Mouse (Mus musculus) hindbrain, embryonic 16.5 days (tissue): ENCODE data around the gene Cep128. TPM values are rescaled to one million over a fixed set of nuclear protein-coding genes. Genes with fewer than 3 reads are reported as not detected.
A peak's percentile ranks its signal among the peaks of the same experiment; 100 is the strongest.

ENCODE experiments used
- ATAC-seq: fragments of 200-750 bp; cut with Nextera tagmentation; 2 replicates; pipeline ENCODE4 v1.8.0; 2017; ENCODE audit warnings: moderate TSS enrichment, moderate library complexity
- H3K27ac ChIP-seq: fragments of 300-500 bp; sonication (generic); 2 replicates; pipeline ENCODE4 v1.5.1; 2014; ENCODE audit warnings: low read depth, mild to moderate bottlenecking, control low read depth, low read length, moderate library complexity
- H3K27me3 ChIP-seq: fragments of 300-500 bp; sonication (generic); replicated peaks from 2 replicates; pipeline ENCODE4 v1.6.1; 2014; ENCODE audit warnings: low read length; ENCODE audit not compliant: control insufficient read depth, insufficient read depth
- H3K36me3 ChIP-seq: fragments of 300-500 bp; sonication (generic); 2 replicates; pipeline ENCODE4 v1.6.1; 2014; ENCODE audit warnings: mild to moderate bottlenecking, low read length, moderate library complexity, mixed read lengths; ENCODE audit not compliant: control insufficient read depth, insufficient read depth
- H3K4me1 ChIP-seq: fragments of 300-500 bp; sonication (generic); 2 replicates; pipeline ENCODE4 v1.6.1; 2014; ENCODE audit warnings: low read depth, low read length; ENCODE audit not compliant: control insufficient read depth, insufficient read depth
- H3K4me2 ChIP-seq: fragments of 300-500 bp; sonication (generic); 2 replicates; pipeline ENCODE4 v1.6.1; 2014; ENCODE audit warnings: mild to moderate bottlenecking, low read length, control low read depth, moderate library complexity
- H3K4me3 ChIP-seq: fragments of 300-500 bp; sonication (generic); 2 replicates; pipeline ENCODE4 v1.5.1; 2014; ENCODE audit warnings: mild to moderate bottlenecking, low read length, control low read depth, moderate library complexity
- H3K9ac ChIP-seq: fragments of 300-500 bp; sonication (generic); 2 replicates; pipeline ENCODE4 v1.6.1; 2014; ENCODE audit warnings: low read depth, mild to moderate bottlenecking, control low read depth, low read length, moderate library complexity
- H3K9me3 ChIP-seq: fragments of 300-500 bp; sonication (generic); 2 replicates; pipeline ENCODE4 v1.6.1; 2014; ENCODE audit warnings: mild to moderate bottlenecking, low read length, moderate library complexity; ENCODE audit not compliant: control insufficient read depth
- WGBS: fragments of 180-500 bp; shearing (Covaris S2); extraction: QIAGEN DNeasy Blood & Tissue Kit; methylation state at CpG from one replicate; pipeline ENCODE4 v1.1.7; 2014; 5-methylcytosine and 5-hydroxymethylcytosine counted together
- polyA plus RNA-seq: library from polyadenylated mRNA; unstranded; fragments of >200 nt; fragmentation: Nextera tagmentation; extraction: Ambion mirVana; gene quantifications from 2 replicates; pipeline ENCODE4 v1.2.1, GENCODE M21; 2015

The Cep128 gene
- polyA plus RNA-seq, 1 experiment from 2014 or later, result 4.7 TPM

DNA sequence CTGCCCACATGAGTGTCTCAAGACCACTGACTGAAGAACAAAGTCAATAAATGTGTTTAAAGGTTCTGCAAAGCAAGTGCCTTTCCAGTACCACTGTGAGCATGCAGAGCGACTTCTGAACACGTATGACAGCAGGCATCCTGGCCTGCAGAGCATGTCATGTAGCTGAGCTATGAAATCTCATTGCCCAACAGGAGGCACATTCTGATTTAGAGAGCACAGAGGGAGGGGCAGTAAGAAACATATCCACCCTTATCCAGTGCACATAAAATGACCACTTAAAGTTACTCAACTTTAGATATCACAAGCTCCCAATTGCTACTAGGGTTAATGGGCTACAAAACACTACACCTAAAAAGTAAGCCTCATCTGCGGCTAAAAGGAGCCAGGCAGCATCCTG, 88.8 kb downstream of the Cep128 start:
- Histone ChIP-seq H3K27ac (no peak overlapping the region), H3K4me3 (no peak overlapping the region), H3K4me1 (no peaks in the 10 kb centered on the region; the same call in 1 of the 2 replicates), H3K27me3 (no peaks in the 10 kb centered on the region), H3K9ac (no peak overlapping the region), H3K9me3 (no peaks in the 10 kb centered on the region), H3K4me2 (no peak overlapping the region), H3K36me3 (no peaks in the 10 kb centered on the region)
- ATAC-seq, result no peak
- WGBS, result 75% methylated on average over 3 of the region's 3 CpGs

DNA sequence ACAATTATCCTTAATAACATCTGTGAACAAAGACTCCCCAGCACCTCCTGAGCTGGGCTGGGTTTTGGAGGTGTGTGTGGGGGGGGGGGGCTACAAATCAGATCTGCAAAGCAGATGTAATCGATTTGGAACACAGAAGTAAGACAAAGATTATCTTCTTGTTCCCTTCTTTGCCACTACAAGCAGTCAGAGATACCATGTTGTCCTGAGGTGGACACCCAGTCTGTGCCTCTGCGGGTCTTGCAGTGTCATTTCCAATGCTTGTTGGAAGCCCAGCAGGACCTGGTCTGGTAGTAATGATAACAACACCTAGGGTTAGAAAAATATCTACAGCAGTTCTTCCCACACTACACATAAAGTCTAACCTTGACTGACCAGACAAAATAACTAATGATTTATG, 110.3 kb downstream of the Cep128 start:
- 96% methylated on average over 2 of the region's 2 CpGs for WGBS

GRCm38 (mm10) chr12:91269634-91270033, 114.6 kb downstream of the Cep128 start:
- Histone ChIP-seq H3K27me3 (no peaks in the 10 kb centered on the region), H3K9ac (no peak overlapping the region), H3K9me3 (no peaks in the 10 kb centered on the region), H3K36me3 (no peaks in the 10 kb centered on the region), H3K27ac (no peak overlapping the region), H3K4me2 (no peak overlapping the region), H3K4me1 (peaks cover 4% of the 10 kb centered on the region), H3K4me3 (no peak overlapping the region)
- WGBS, result 98% methylated on average over 2 of the region's 2 CpGs
- ATAC-seq, result no peak

More for the DNA sequence above, 110.3 kb downstream of the Cep128 start:
- Histone ChIP-seq H3K9me3 (no peaks in the 10 kb centered on the region), H3K4me3 (no peak overlapping the region), H3K4me1 (no peaks in the 10 kb centered on the region), H3K27ac (no peak overlapping the region), H3K27me3 (no peaks in the 10 kb centered on the region), H3K4me2 (no peak overlapping the region), H3K9ac (no peak overlapping the region), H3K36me3 (no peaks in the 10 kb centered on the region)
- no peak for ATAC-seq

DNA sequence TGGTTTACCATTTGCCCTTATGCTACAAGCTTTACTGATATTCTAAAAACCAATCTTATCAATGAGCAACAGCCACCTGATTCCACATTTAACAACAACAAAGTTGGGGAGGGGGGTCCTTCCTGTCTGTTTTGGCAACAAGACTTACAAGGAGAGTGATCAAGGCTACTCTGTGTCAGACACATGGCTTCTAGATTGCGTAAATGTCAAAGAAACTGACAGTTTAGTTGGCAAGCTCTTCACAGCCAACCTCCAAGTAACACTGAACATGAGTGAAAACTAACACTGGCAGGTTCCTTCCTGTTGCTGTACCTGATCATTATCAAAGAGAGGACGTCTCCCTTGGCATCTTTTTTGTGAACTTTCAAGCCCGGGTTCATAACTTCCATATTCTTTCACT, 115.2 kb downstream of the Cep128 start:
- H3K9ac ChIP-seq, result no peak overlapping the region
- H3K4me1 ChIP-seq, result peaks cover 4% of the 10 kb centered on the region
- no peaks in the 10 kb centered on the region for H3K36me3 ChIP-seq
- no peak overlapping the region for H3K27ac ChIP-seq
- no peak overlapping the region for H3K4me2 ChIP-seq
- WGBS, result 92% methylated on average over 3 of the region's 3 CpGs
- H3K27me3 ChIP-seq, result no peaks in the 10 kb centered on the region
- H3K9me3 ChIP-seq, result no peaks in the 10 kb centered on the region
- ATAC-seq, result no peak
- H3K4me3 ChIP-seq, result no peak overlapping the region

- H3K4me2 ChIP-seq, result no peak overlapping the region
- H3K9me3 ChIP-seq, result no peaks in the 10 kb centered on the region
- no peaks in the 10 kb centered on the region for H3K36me3 ChIP-seq
- WGBS, result 71% methylated on average over 2 of the region's 2 CpGs
- no peak overlapping the region for H3K9ac ChIP-seq
- no peak overlapping the region for H3K27ac ChIP-seq
- no peak for ATAC-seq
- no peaks in the 10 kb centered on the region for H3K27me3 ChIP-seq
- no peak overlapping the region for H3K4me3 ChIP-seq
- peaks cover 4% of the 10 kb centered on the region for H3K4me1 ChIP-seq
These were observed 118.2 kb downstream of the Cep128 start for GRCm38 (mm10) chr12:91266014-91266413.

- Histone ChIP-seq H3K4me3 (no peak overlapping the region), H3K27ac (no peak overlapping the region), H3K9ac (peak overlapping the region; percentile 9; the same call in 1 of the 2 replicates), H3K4me2 (no peak overlapping the region), H3K27me3 (no peaks in the 10 kb centered on the region), H3K9me3 (no peaks in the 10 kb centered on the region), H3K36me3 (no peaks in the 10 kb centered on the region), H3K4me1 (peaks cover 4% of the 10 kb centered on the region)
- WGBS, result 17% methylated on average over 5 of the region's 5 CpGs
- ATAC-seq, result peak; percentile 68
These were observed 118.7 kb downstream of the Cep128 start for GRCm38 (mm10) chr12:91265462-91265861.

DNA sequence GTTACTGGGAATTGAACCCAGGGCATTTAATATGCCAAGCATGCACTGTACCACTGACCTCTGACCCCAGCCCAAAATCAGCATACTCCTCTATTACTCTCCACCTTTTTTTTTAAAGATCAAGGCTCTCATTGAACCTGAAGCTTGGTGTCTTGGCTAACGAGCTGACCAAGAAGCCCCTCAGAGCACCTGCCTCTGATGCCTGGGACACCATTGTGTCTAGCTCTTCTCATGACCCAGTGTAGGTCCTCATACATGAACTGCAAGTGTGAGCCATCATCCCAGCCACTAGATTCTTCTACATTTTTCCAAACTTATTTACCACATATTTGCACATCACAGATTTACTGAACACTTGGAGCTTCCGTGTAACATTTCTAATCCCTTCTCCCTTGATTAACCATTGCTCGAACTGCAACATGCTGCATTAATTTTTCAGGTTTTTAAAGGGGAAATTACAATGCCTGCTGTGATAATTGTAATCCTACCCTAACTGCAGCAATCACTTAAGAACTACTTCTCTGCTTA, 119.3 kb downstream of the Cep128 start:
- Histone ChIP-seq H3K27ac (no peak overlapping the region), H3K36me3 (no peaks in the 10 kb centered on the region), H3K9me3 (no peaks in the 10 kb centered on the region), H3K9ac (no peak overlapping the region), H3K4me2 (no peak overlapping the region), H3K4me3 (no peak overlapping the region), H3K27me3 (no peaks in the 10 kb centered on the region), H3K4me1 (peaks cover 4% of the 10 kb centered on the region)
- ATAC-seq, result no peak
- WGBS, result 48% methylated on average over 3 of the region's 3 CpGs

GRCm38 (mm10) chr12:91263705-91264104, 120.5 kb downstream of the Cep128 start:
- 65% methylated on average over 3 of the region's 3 CpGs for WGBS

GRCm38 (mm10) chr12:91262801-91263200, 121.4 kb downstream of the Cep128 start:
- Histone ChIP-seq H3K4me3 (no peak overlapping the region), H3K4me1 (peaks cover 4% of the 10 kb centered on the region), H3K9me3 (no peaks in the 10 kb centered on the region), H3K27me3 (no peaks in the 10 kb centered on the region), H3K36me3 (no peaks in the 10 kb centered on the region), H3K27ac (no peak overlapping the region), H3K9ac (no peak overlapping the region), H3K4me2 (no peak overlapping the region)
- WGBS, result 55% methylated on average over 3 of the region's 3 CpGs
- no peak for ATAC-seq

More at GRCm38 (mm10) chr12:91263705-91264104, 120.5 kb downstream of the Cep128 start:
- Histone ChIP-seq H3K4me3 (no peak overlapping the region), H3K4me2 (no peak overlapping the region), H3K27me3 (no peaks in the 10 kb centered on the region), H3K9ac (no peak overlapping the region), H3K9me3 (no peaks in the 10 kb centered on the region), H3K4me1 (peaks cover 4% of the 10 kb centered on the region), H3K27ac (no peak overlapping the region), H3K36me3 (no peaks in the 10 kb centered on the region)
- no peak for ATAC-seq

DNA sequence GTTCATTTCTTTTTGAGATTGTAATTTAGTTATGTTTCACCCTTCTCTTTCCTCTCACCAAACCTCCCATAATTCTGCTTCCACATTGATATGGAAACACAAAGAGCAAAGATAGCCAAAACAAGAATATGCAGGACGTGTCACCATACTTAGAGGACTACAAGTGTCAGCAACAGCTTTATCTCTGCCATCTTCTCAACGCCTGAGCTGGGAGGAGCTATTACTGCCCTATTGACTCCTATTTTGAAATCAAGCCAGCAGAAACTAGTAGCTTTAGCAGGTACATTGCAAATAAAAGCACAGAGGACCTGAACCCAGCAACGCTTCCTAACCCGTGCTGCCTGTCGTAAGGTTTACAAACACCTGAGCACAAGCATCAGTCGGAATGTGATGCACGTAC, 127.9 kb downstream of the Cep128 start:
- Histone ChIP-seq H3K27ac (no peak overlapping the region), H3K4me1 (no peaks in the 10 kb centered on the region), H3K4me2 (no peak overlapping the region), H3K9me3 (no peaks in the 10 kb centered on the region), H3K9ac (no peak overlapping the region), H3K36me3 (no peaks in the 10 kb centered on the region), H3K4me3 (no peak overlapping the region), H3K27me3 (no peaks in the 10 kb centered on the region)
- no peak for ATAC-seq
- 92% methylated on average over 7 of the region's 7 CpGs for WGBS
